Mouse (Mus musculus) C2C12 (cell line): Measurements from ENCODE around the gene Col27a1. TPM values are rescaled to one million over a fixed set of nuclear protein-coding genes. Genes with fewer than 3 reads are reported as not detected.

Experiments
- H3K27me3 ChIP-seq: one replicate; pipeline ENCODE4 v1.6.1; 2011; ENCODE audit not compliant: control insufficient read depth, insufficient read depth, insufficient read length
- H3K36me3 ChIP-seq: one replicate; pipeline ENCODE4 v1.6.1; 2011; ENCODE audit not compliant: control insufficient read depth, insufficient read depth
- H3K4me3 ChIP-seq: one replicate; pipeline ENCODE4 v1.5.1; 2011; ENCODE audit warnings: mild to moderate bottlenecking, control low read depth; ENCODE audit not compliant: poor library complexity, insufficient read depth, severe bottlenecking
- H3K79me2 ChIP-seq: one replicate; pipeline ENCODE4 v1.6.1; 2011; ENCODE audit not compliant: control insufficient read depth, insufficient read depth
- H3K79me3 ChIP-seq: one replicate; pipeline ENCODE4 v1.6.1; 2011; ENCODE audit warnings: low read depth, control low read depth
- H3ac ChIP-seq: one replicate; pipeline ENCODE3; 2011; ENCODE audit warnings: low read depth; ENCODE audit not compliant: control insufficient read depth, insufficient read length
- CEBPB ChIP-seq: IDR thresholded peaks from one replicate; pipeline ENCODE4 v1.6.1; 2011; ENCODE audit warnings: low read depth, mild to moderate bottlenecking, control low read depth, moderate library complexity
- CTCF ChIP-seq: IDR thresholded peaks from one replicate; pipeline ENCODE4 v1.5.1; 2011; ENCODE audit not compliant: control insufficient read depth, insufficient read depth, insufficient read length
- FOSL1 ChIP-seq: IDR thresholded peaks from one replicate; pipeline ENCODE4 v1.8.0; 2011; ENCODE audit warnings: mild to moderate bottlenecking, low read length; ENCODE audit not compliant: poor library complexity, insufficient read depth, severe bottlenecking
- MAX ChIP-seq: IDR thresholded peaks from one replicate; pipeline ENCODE4 v1.6.1; 2011; ENCODE audit warnings: mild to moderate bottlenecking, control low read depth
- MYOD1 ChIP-seq: IDR thresholded peaks from one replicate; pipeline ENCODE4 v1.6.1; 2011; ENCODE audit warnings: low read depth; ENCODE audit not compliant: control insufficient read depth, insufficient read length
- MYOG ChIP-seq: IDR thresholded peaks from one replicate; pipeline ENCODE4 v1.6.1; 2011; ENCODE audit not compliant: control insufficient read depth, insufficient read length; ENCODE audit errors: extremely low read depth
- USF1 ChIP-seq: IDR thresholded peaks from one replicate; pipeline ENCODE4 v1.6.1; 2011; ENCODE audit warnings: low read depth, mild to moderate bottlenecking, control low read depth, moderate library complexity
- polyA plus RNA-seq: library from polyadenylated mRNA; unstranded; fragments of >200 nt; fragmentation: generic; extraction: Trizol; gene quantifications from one replicate; pipeline ENCODE4 v1.2.1, GENCODE M21; 2012; ENCODE audit warnings: missing spikeins

Gene Col27a1
- polyA plus RNA-seq, 1 experiment: 0.08 TPM

GRCm38 (mm10) chr4:63266276-63266675 lies 52.5 kb downstream of the Col27a1 start:
- H3K27me3 ChIP-seq: peaks cover 4% of the 10 kb centered on the region
- H3K79me3 ChIP-seq: no peaks in the 10 kb centered on the region
- H3ac ChIP-seq: no peak overlapping the region
- H3K36me3 ChIP-seq: no peaks in the 10 kb centered on the region
- H3K79me2 ChIP-seq: no peaks in the 10 kb centered on the region
- H3K4me3 ChIP-seq: no peak overlapping the region
- no peak for TF ChIP-seq MYOD1

GRCm38 (mm10) chr4:63267121-63267520 lies 53.3 kb downstream of the Col27a1 start:
- Histone ChIP-seq H3K36me3 (no peaks in the 10 kb centered on the region), H3K79me2 (no peaks in the 10 kb centered on the region), H3ac (no peak overlapping the region), H3K4me3 (no peak overlapping the region), H3K27me3 (peaks cover 4% of the 10 kb centered on the region), H3K79me3 (no peaks in the 10 kb centered on the region)
- TF ChIP-seq USF1 (no peak), MAX (no peak), MYOD1 (no peak), CTCF (no peak), MYOG (no peak), CEBPB (no peak), FOSL1 (no peak)

DNA sequence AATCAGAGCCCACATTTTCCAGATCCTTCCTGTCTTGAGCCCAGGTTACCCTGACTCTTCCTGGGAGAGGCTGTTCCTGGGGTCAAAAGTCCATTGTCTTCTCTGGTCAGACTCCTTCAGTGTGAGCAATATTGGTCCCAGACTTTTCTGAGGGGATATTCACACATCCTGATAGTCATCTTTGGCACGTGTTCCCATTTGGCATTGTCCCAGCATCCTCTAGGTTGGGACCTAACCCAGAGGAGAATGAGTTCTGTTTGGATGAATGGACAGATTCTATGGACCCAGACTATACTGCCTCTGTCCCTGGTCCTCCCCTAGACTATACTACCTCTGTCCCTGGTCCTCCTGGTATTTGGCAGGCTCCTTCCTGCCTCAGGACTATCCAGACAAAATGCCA lies 53.8 kb downstream of the Col27a1 start:
- no peak overlapping the region for H3K4me3 ChIP-seq
- TF ChIP-seq FOSL1: no peak
- no peak for TF ChIP-seq CEBPB
- TF ChIP-seq CTCF: no peak
- no peak for TF ChIP-seq MYOG
- TF ChIP-seq MYOD1: no peak
- no peak for TF ChIP-seq MAX
- no peak for TF ChIP-seq USF1
- H3K79me2 ChIP-seq: no peaks in the 10 kb centered on the region
- peaks cover 4% of the 10 kb centered on the region for H3K27me3 ChIP-seq
- H3K36me3 ChIP-seq: no peaks in the 10 kb centered on the region
- H3ac ChIP-seq: no peak overlapping the region
- no peaks in the 10 kb centered on the region for H3K79me3 ChIP-seq

GRCm38 (mm10) chr4:63268777-63269176 lies 55.0 kb downstream of the Col27a1 start:
- no peaks in the 10 kb centered on the region for H3K36me3 ChIP-seq

GRCm38 (mm10) chr4:63274516-63274915 lies 60.7 kb downstream of the Col27a1 start:
- no peak for TF ChIP-seq CEBPB
- no peak for TF ChIP-seq MYOD1
- no peak for TF ChIP-seq MYOG
- TF ChIP-seq MAX: no peak
- TF ChIP-seq USF1: no peak
- no peak for TF ChIP-seq FOSL1
- no peak for TF ChIP-seq CTCF
- no peaks in the 10 kb centered on the region for H3K79me2 ChIP-seq
- H3K79me3 ChIP-seq: no peaks in the 10 kb centered on the region
- no peaks in the 10 kb centered on the region for H3K36me3 ChIP-seq
- peaks cover 20% of the 10 kb centered on the region for H3K27me3 ChIP-seq
- H3K4me3 ChIP-seq: no peak overlapping the region
- H3ac ChIP-seq: no peak overlapping the region

More at GRCm38 (mm10) chr4:63268777-63269176, 55.0 kb downstream of the Col27a1 start:
- Histone ChIP-seq H3K79me2 (no peaks in the 10 kb centered on the region), H3K4me3 (no peak overlapping the region), H3K79me3 (no peaks in the 10 kb centered on the region), H3ac (no peak overlapping the region), H3K27me3 (peaks cover 7% of the 10 kb centered on the region)
- no peak for TF ChIP-seq USF1
- no peak for TF ChIP-seq MYOG
- no peak for TF ChIP-seq MYOD1

GRCm38 (mm10) chr4:63275251-63275650 lies 61.4 kb downstream of the Col27a1 start:
- H3K27me3 ChIP-seq: peaks cover 22% of the 10 kb centered on the region
- H3K36me3 ChIP-seq: no peaks in the 10 kb centered on the region
- H3K79me3 ChIP-seq: no peaks in the 10 kb centered on the region
- no peaks in the 10 kb centered on the region for H3K79me2 ChIP-seq
- TF ChIP-seq FOSL1: no peak
- TF ChIP-seq USF1: no peak
- no peak for TF ChIP-seq MYOG
- H3K4me3 ChIP-seq: no peak overlapping the region
- H3ac ChIP-seq: no peak overlapping the region

GRCm38 (mm10) chr4:63276571-63276970 lies 62.8 kb downstream of the Col27a1 start:
- no peaks in the 10 kb centered on the region for H3K79me3 ChIP-seq
- no peaks in the 10 kb centered on the region for H3K79me2 ChIP-seq
- H3K4me3 ChIP-seq: no peak overlapping the region
- no peak overlapping the region for H3ac ChIP-seq
- no peak for TF ChIP-seq USF1
- no peak for TF ChIP-seq MAX
- no peak for TF ChIP-seq CEBPB
- no peak for TF ChIP-seq MYOG
- peaks cover 22% of the 10 kb centered on the region for H3K27me3 ChIP-seq
- H3K36me3 ChIP-seq: no peaks in the 10 kb centered on the region
